Mouse (Mus musculus) hindbrain, postnatal 0 days (tissue): ENCODE measurements at regions not wholly inside any gene's neighbourhood (a gene's known extent, or its start where the extent isn't known, plus 50 kb on each side); places are given as distances from the start of the nearest gene placed in this dataset.

Experiments
- ATAC-seq: fragments of 200-750 bp; cut with Nextera tagmentation; 2 replicates; pipeline ENCODE4 v1.8.0; 2017; ENCODE audit warnings: mild to moderate bottlenecking, moderate TSS enrichment, moderate library complexity
- DNase-seq: peaks from one replicate; pipeline ENCODE4 v3.0.0-alpha.2; 2015; ENCODE audit warnings: low spot score
- H3K27ac ChIP-seq: fragments of 300-500 bp; sonication (generic); 2 replicates; pipeline ENCODE4 v1.5.1; 2014; ENCODE audit warnings: mild to moderate bottlenecking
- H3K27me3 ChIP-seq: fragments of 300-500 bp; sonication (generic); 2 replicates; pipeline ENCODE4 v1.6.1; 2014; ENCODE audit warnings: low read length, mixed read lengths; ENCODE audit not compliant: insufficient read depth
- H3K36me3 ChIP-seq: fragments of 300-500 bp; sonication (generic); 2 replicates; pipeline ENCODE4 v1.6.1; 2014; ENCODE audit warnings: low read length, mixed read lengths; ENCODE audit not compliant: insufficient read depth
- H3K4me1 ChIP-seq: fragments of 300-500 bp; sonication (generic); 2 replicates; pipeline ENCODE4 v1.6.1; 2014; ENCODE audit warnings: antibody characterized with exemption, low read length, mixed read lengths; ENCODE audit not compliant: insufficient read depth
- H3K4me2 ChIP-seq: fragments of 300-500 bp; sonication (generic); 2 replicates; pipeline ENCODE4 v1.6.1; 2014; ENCODE audit warnings: low read depth, mild to moderate bottlenecking, low read length, moderate library complexity, mixed read lengths
- H3K4me3 ChIP-seq: fragments of 300-500 bp; sonication (generic); 2 replicates; pipeline ENCODE4 v1.5.1; 2014; ENCODE audit warnings: low read length
- H3K9ac ChIP-seq: fragments of 300-500 bp; sonication (generic); replicated peaks from 2 replicates; pipeline ENCODE4 v1.6.1; 2014; ENCODE audit warnings: mild to moderate bottlenecking, low read length, moderate library complexity, mixed read lengths
- H3K9me3 ChIP-seq: fragments of 300-500 bp; sonication (generic); 2 replicates; pipeline ENCODE4 v1.6.1; 2016; ENCODE audit warnings: low read length, mixed read lengths
- CTCF ChIP-seq: IDR thresholded peaks from 2 replicates; pipeline ENCODE4 v1.5.1; 2016; ENCODE audit warnings: antibody characterized with exemption, control low read depth, low read depth
- WGBS: fragments of 180-500 bp; shearing (Covaris S2); extraction: QIAGEN DNeasy Blood & Tissue Kit; methylation state at CpG from one replicate; pipeline ENCODE4 v1.1.7; 2014; 5-methylcytosine and 5-hydroxymethylcytosine counted together

GRCm38 (mm10) chr12:97360656-97361055 lies 898.6 kb downstream of the Galc start:
- Histone ChIP-seq H3K4me2 (no peak overlapping the region), H3K4me3 (no peak overlapping the region), H3K27me3 (no peaks in the 10 kb centered on the region), H3K36me3 (no peaks in the 10 kb centered on the region), H3K27ac (no peak overlapping the region), H3K4me1 (no peaks in the 10 kb centered on the region), H3K9me3 (no peaks in the 10 kb centered on the region), H3K9ac (no peak overlapping the region)
- 20% methylated on average over 2 of the region's 2 CpGs for WGBS
- DNase-seq = peak; percentile 56
- no peak for TF ChIP-seq CTCF
- no peak for ATAC-seq

DNA sequence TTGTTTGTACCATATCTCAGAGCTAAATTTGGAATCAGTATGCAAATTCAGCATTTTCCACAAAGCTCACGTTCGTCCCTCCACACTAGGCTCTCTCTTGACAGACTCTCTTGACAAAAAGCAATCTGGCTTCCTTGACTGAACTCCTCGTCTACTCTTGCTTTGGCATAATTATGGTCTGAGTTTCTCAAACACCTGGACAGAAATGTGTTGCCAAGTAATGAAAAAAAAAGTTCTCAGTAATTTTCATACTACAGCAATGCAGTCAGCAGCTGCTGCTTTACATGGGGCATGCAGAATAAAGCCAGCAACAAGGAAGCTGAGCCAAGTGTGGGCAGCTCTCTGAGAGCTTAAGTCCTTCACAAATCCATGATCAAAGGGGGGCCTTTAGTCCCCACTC lies 932.7 kb downstream of the Galc start:
- Histone ChIP-seq H3K4me2 (no peak overlapping the region), H3K4me1 (no peaks in the 10 kb centered on the region), H3K27ac (no peak overlapping the region), H3K27me3 (no peaks in the 10 kb centered on the region), H3K4me3 (no peak overlapping the region), H3K36me3 (no peaks in the 10 kb centered on the region), H3K9ac (no peak overlapping the region), H3K9me3 (no peaks in the 10 kb centered on the region)
- no peak for ATAC-seq
- WGBS = 51% methylated on average over 3 of the region's 3 CpGs
- DNase-seq = peak; percentile 17
- no peak for TF ChIP-seq CTCF

DNA sequence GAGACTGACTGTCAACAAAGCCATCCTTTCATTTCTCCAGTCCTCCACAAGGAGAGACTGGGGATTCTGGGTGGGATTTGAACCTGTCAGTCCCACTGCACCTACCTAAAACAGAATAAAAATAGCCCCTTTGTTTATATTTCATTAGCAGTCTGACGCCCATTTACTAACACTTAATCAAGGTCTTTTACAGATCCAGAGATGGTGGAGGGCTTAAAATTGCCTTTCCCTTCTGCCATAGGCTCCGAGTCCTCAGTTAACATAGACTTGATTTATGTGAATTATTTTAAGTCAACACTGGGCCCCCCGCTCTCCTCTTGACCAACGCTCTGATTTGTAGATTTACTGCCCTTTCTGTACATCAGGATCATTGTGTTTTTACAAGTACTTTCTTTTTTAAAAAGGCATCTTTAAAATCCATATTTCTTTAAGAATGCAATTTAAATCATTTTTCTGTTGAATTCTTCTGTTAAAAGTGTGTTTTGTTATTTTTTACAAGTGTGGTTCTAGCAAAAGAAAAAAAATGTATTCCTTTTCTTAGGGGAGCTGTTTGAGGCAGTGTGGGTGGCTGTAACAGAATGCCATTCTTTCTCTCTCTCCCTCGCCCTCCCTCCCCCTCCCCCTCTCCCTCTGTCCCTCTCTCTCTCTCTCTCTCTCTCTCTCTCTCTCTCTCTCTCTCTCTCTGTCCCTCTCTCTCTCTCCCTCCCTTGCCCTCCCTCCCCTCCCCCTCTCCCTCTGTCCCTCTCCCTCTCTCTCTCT lies 946.8 kb downstream of the Galc start:
- ATAC-seq = no peak
- Histone ChIP-seq H3K4me2 (no peak overlapping the region), H3K4me3 (no peak overlapping the region), H3K36me3 (no peaks in the 10 kb centered on the region), H3K4me1 (no peaks in the 10 kb centered on the region), H3K27me3 (no peaks in the 10 kb centered on the region), H3K27ac (no peak overlapping the region), H3K9ac (no peak overlapping the region), H3K9me3 (no peaks in the 10 kb centered on the region)
- WGBS = 67% methylated on average over 5 of the region's 5 CpGs
- TF ChIP-seq CTCF = no peak
- no peak for DNase-seq

DNA sequence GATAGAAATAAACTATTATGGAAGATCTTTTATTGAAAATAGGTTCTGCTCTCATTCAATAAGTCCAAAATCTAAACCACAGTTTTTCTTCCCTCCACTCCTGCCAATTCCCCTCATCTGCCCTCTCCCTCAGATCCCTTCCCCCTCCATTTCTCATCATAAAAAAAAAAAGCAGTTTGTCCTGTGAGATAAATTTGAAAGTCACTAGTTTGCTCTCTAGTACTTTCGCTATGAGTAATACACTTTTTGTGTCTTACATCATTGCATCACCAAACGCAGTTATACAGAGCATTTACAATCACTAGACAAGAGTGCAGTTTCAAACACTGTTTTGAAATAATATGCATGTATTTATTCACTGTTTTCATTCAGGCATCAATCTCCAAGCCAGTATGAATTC lies 980.5 kb downstream of the Galc start:
- ATAC-seq (no peak), DNase-seq (no peak)
- Histone ChIP-seq H3K36me3 (no peaks in the 10 kb centered on the region), H3K9me3 (no peaks in the 10 kb centered on the region), H3K27me3 (no peaks in the 10 kb centered on the region), H3K4me2 (no peak overlapping the region), H3K4me3 (no peak overlapping the region), H3K9ac (no peak overlapping the region), H3K4me1 (no peaks in the 10 kb centered on the region), H3K27ac (no peak overlapping the region)
- no peak for TF ChIP-seq CTCF
- WGBS = 92% methylated on average over 2 of the region's 2 CpGs

DNA sequence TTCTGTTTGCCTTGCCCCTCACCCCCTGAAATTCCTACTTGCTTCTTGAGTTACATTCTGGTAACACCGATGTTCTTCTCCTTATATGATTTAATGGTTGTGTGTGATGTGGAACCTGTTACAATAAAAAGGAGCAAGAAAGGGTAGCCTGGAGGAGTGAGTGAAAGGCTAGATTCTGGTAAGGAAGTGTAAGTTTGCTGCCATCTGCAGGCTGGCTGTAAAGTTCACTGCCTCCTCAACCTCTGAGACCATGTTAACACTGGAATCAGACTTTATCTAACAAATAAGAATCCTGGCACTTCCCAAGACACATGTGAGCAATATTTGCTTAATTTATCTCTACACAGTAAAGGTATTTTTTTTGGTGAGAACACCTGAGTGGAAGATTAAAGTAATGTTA lies 980.9 kb downstream of the Galc start:
- DNase-seq (peak; percentile 20), ATAC-seq (no peak)
- 81% methylated on average over 1 of the region's 1 CpGs for WGBS
- Histone ChIP-seq H3K27ac (no peak overlapping the region), H3K9ac (no peak overlapping the region), H3K36me3 (no peaks in the 10 kb centered on the region), H3K27me3 (no peaks in the 10 kb centered on the region), H3K9me3 (no peaks in the 10 kb centered on the region), H3K4me3 (no peak overlapping the region), H3K4me2 (no peak overlapping the region), H3K4me1 (no peaks in the 10 kb centered on the region)
- peak; percentile 44; the same call in 1 of the 2 replicates for TF ChIP-seq CTCF
